Mouse (Mus musculus) stomach, embryonic 16.5 days (tissue): ENCODE results near the gene Hes5. TPM values are rescaled to one million over a fixed set of nuclear protein-coding genes. Genes with fewer than 3 reads are reported as not detected.

Source experiments
- ATAC-seq: fragments of 200-750 bp; cut with Nextera tagmentation; 2 replicates; pipeline ENCODE4 v1.8.0; 2017; ENCODE audit warnings: moderate number of reproducible peaks, moderate TSS enrichment; ENCODE audit not compliant: insufficient read depth, low FRiP score
- H3K27ac ChIP-seq: fragments of 300-500 bp; sonication (generic); 2 replicates; pipeline ENCODE4 v1.5.1; 2014; ENCODE audit warnings: low read length
- H3K27me3 ChIP-seq: fragments of 300-500 bp; sonication (generic); 2 replicates; pipeline ENCODE4 v1.6.1; 2014; ENCODE audit warnings: low read length, control low read depth, mixed read lengths; ENCODE audit not compliant: control insufficient read depth, insufficient read depth
- H3K36me3 ChIP-seq: fragments of 300-500 bp; sonication (generic); 2 replicates; pipeline ENCODE4 v1.6.1; 2014; ENCODE audit warnings: low read length; ENCODE audit not compliant: control insufficient read depth, insufficient read depth
- H3K4me1 ChIP-seq: fragments of 300-500 bp; sonication (generic); 2 replicates; pipeline ENCODE4 v1.6.1; 2014; ENCODE audit warnings: low read length, control low read depth, mixed read lengths; ENCODE audit not compliant: control insufficient read depth, insufficient read depth
- H3K4me2 ChIP-seq: fragments of 300-500 bp; sonication (generic); 2 replicates; pipeline ENCODE4 v1.6.1; 2014; ENCODE audit warnings: low read depth, low read length, mixed read lengths
- H3K4me3 ChIP-seq: fragments of 300-500 bp; sonication (generic); replicated peaks from 2 replicates; pipeline ENCODE4 v1.5.1; 2014; ENCODE audit warnings: mild to moderate bottlenecking, low read length
- H3K9ac ChIP-seq: fragments of 300-500 bp; sonication (generic); 2 replicates; pipeline ENCODE4 v1.6.1; 2014; ENCODE audit warnings: low read length
- H3K9me3 ChIP-seq: fragments of 300-500 bp; sonication (generic); replicated peaks from 2 replicates; pipeline ENCODE4 v1.6.1; 2016; ENCODE audit warnings: low read length, control low read depth; ENCODE audit not compliant: control insufficient read depth
- WGBS: fragments of 180-500 bp; shearing (Covaris S2); extraction: QIAGEN DNeasy Blood & Tissue Kit; methylation state at CpG from one replicate; pipeline ENCODE4 v1.1.7; 2014; 5-methylcytosine and 5-hydroxymethylcytosine counted together
- polyA plus RNA-seq: library from polyadenylated mRNA; unstranded; fragments of >200 nt; fragmentation: Nextera tagmentation; extraction: Ambion mirVana; gene quantifications from 2 replicates; pipeline ENCODE4 v1.2.1, GENCODE M21; 2015

Gene Hes5
- polyA plus RNA-seq, 1 experiment from 2014 or later, result 1.0 TPM

DNA sequence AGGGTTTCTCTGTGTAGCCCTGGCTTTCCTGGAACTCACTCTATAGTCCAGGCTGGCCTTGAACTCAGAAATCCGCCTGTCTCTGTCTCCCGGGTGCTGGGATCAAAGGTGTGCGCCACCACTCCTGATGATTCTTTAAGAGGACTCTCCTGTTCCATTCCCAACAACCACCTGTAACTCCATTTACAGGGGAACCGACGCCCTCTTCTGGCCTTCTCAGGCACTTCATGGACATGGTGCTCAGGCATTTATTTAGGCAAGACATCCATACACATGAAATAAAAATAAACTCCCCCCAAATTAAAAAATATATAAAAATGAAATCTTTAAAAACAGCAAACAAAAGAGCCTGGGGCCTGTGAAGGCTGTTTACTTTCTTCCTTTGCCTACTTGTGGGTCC lies 6.5 kb downstream of the Hes5 start:
- H3K9ac ChIP-seq, result no peak overlapping the region
- H3K4me3 ChIP-seq, result no peak overlapping the region
- peaks cover 23% of the 10 kb centered on the region for H3K4me1 ChIP-seq
- H3K4me2 ChIP-seq, result no peak overlapping the region
- H3K36me3 ChIP-seq, result peaks cover 21% of the 10 kb centered on the region
- peaks cover 11% of the 10 kb centered on the region for H3K27me3 ChIP-seq
- no peaks in the 10 kb centered on the region for H3K9me3 ChIP-seq
- no peak overlapping the region for H3K27ac ChIP-seq
- ATAC-seq, result no peak
- 67% methylated on average over 5 of the region's 5 CpGs for WGBS

DNA sequence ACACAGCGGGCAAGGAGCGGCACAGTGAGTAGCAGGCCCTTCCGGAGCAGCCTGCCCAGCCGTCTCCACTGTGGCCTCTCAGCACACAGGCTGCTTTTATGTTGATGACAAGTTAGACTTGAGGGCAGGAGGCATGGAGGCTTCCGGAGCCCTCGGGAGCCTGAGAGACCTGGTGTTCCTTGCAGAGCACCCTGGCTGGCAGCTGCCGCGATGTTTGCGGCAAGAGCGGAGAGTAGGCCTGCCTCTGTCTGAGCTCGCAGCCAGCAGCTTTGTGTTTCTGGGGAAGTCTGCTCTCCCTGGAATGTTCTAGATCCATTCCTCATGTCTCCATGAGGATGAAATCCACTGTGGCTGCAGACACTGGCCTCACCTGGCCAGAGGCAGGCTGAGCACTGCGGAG lies 11.8 kb downstream of the Hes5 start:
- ATAC-seq, result no peak
- H3K27me3 ChIP-seq, result no peaks in the 10 kb centered on the region
- no peaks in the 10 kb centered on the region for H3K9me3 ChIP-seq
- H3K9ac ChIP-seq, result no peak overlapping the region
- peak overlapping the region; percentile 32; the same call in 1 of the 2 replicates for H3K27ac ChIP-seq
- WGBS, result 96% methylated on average over 12 of the region's 12 CpGs
- peaks cover 44% of the 10 kb centered on the region for H3K36me3 ChIP-seq
- H3K4me2 ChIP-seq, result no peak overlapping the region
- no peaks in the 10 kb centered on the region for H3K4me1 ChIP-seq
- H3K4me3 ChIP-seq, result no peak overlapping the region

- Histone ChIP-seq H3K4me1 (no peaks in the 10 kb centered on the region), H3K4me3 (no peak overlapping the region), H3K9me3 (no peaks in the 10 kb centered on the region), H3K4me2 (no peak overlapping the region), H3K27ac (no peak overlapping the region), H3K36me3 (peaks cover 55% of the 10 kb centered on the region), H3K9ac (no peak overlapping the region), H3K27me3 (no peaks in the 10 kb centered on the region)
- no peak for ATAC-seq
- WGBS, result 87% methylated on average over 11 of the region's 11 CpGs
These were observed 13.5 kb downstream of the Hes5 start for GRCm38 (mm10) chr4:154974163-154974611.

GRCm38 (mm10) chr4:154980110-154980509 lies 19.4 kb downstream of the Hes5 start:
- ATAC-seq, result no peak
- no peak overlapping the region for H3K27ac ChIP-seq
- no peak overlapping the region for H3K9ac ChIP-seq
- WGBS, result 83% methylated on average over 4 of the region's 4 CpGs
- no peaks in the 10 kb centered on the region for H3K9me3 ChIP-seq
- peaks cover 13% of the 10 kb centered on the region for H3K36me3 ChIP-seq
- H3K4me1 ChIP-seq, result 0 out of 2 replicates have a peak, but pooled peaks cover 6% of the 10 kb centered on the region
- no peaks in the 10 kb centered on the region for H3K27me3 ChIP-seq
- H3K4me2 ChIP-seq, result no peak overlapping the region
- no peak overlapping the region for H3K4me3 ChIP-seq

DNA sequence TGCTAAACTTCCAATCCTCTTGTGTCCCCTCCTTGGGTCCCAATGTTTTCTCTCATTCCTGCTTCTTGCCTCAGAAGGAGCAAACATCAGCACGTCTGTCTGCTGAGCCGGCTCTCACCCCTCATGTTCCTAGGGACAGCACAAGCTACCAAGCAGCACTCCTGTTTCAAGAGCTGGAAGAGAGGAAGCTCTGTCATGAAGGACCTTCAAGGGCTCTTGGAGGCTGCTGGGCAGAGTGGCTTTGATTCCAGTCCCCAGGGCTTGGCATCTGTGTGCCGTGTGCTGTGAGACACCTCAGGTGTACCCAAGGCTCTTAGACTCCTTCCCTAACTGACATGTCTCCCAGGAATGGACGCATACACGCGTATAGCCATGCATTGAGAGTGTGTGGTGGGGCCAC lies 20.4 kb downstream of the Hes5 start:
- ATAC-seq, result 0 out of 2 replicates have a peak, but pooled peaks have one; percentile 1
- WGBS, result 86% methylated on average over 6 of the region's 6 CpGs

DNA sequence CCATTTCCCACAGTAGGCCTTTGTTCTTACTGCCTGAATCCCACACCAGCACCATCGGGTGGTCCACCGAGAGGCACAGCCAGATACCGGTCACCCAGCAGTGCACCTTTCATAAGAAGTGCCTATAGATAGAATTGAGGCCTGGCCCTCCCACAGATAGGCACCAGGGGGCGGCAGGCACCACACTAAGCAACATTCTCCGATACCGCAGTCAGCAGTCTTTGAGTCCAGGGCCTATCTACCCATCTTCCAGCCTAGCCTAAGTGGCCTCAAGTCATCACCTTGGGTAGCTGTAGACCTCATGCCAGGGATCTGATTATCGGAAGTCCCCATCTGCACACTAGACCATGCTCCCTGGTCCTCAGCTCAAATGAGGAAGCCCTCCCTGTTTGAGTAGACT lies 20.8 kb downstream of the Hes5 start:
- H3K9me3 ChIP-seq, result no peaks in the 10 kb centered on the region
- H3K27ac ChIP-seq, result no peak overlapping the region
- H3K4me3 ChIP-seq, result no peak overlapping the region
- 43% methylated on average over 7 of the region's 7 CpGs for WGBS
- H3K27me3 ChIP-seq, result no peaks in the 10 kb centered on the region
- no peak overlapping the region for H3K4me2 ChIP-seq
- ATAC-seq, result peak; percentile 22; the same call in 1 of the 2 replicates
- no peak overlapping the region; the same call in 1 of the 2 replicates for H3K9ac ChIP-seq
- H3K36me3 ChIP-seq, result peaks cover 11% of the 10 kb centered on the region; the same call in 1 of the 2 replicates
- 0 out of 2 replicates have a peak, but pooled peaks cover 6% of the 10 kb centered on the region for H3K4me1 ChIP-seq

More for the DNA sequence above, 20.4 kb downstream of the Hes5 start:
- Histone ChIP-seq H3K4me2 (no peak overlapping the region), H3K27ac (no peak overlapping the region), H3K9ac (no peak overlapping the region; the same call in 1 of the 2 replicates), H3K4me1 (0 out of 2 replicates have a peak, but pooled peaks cover 6% of the 10 kb centered on the region), H3K4me3 (no peak overlapping the region), H3K9me3 (no peaks in the 10 kb centered on the region), H3K27me3 (no peaks in the 10 kb centered on the region), H3K36me3 (peaks cover 11% of the 10 kb centered on the region)

DNA sequence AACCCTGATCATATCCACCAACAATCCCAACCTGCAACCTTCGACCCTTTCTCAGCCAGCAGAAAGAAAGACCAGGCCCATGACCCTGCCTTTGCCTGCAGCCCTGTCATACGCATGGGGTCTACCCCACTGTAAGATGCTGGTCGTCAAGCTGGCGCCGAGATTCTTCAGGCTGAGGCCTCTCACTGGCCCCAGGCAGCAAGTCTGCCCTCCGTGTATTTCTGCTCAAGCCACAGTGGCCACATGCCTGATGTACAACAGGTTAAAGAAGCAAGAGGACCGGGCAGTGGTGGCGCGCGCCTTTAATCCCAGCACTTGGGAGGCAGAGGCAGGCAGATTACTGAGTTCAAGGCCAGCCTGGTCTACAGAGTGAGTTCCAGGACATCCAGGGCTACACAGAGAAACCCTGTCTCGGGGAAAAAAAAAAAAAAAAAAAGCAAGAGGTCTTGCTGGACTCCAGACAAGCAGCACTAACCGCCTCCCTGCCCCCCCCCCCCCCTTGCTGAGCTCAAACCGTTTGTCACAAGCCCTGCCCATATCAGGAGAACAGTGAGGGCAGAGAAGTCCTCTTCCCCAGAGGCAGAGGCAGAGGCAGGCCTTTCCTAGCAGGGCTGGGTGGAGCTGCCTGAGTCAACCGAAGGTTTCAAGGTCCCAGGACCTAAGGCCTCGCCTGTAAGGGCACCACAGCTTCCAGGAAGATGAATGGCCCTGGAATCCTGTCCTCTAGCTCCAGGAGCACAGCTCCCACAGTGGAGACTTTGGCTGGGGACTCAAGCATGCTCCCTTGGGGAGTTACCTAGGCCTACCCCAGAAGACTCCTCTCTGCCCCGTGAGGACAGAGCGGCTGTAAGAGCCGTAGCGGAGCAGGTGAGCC lies 21.8 kb downstream of the Hes5 start:
- no peak overlapping the region for H3K27ac ChIP-seq
- 0 out of 2 replicates have a peak, but pooled peaks cover 6% of the 10 kb centered on the region for H3K4me1 ChIP-seq
- H3K9ac ChIP-seq, result no peak overlapping the region
- H3K27me3 ChIP-seq, result no peaks in the 10 kb centered on the region
- 67% methylated on average over 18 of the region's 19 CpGs for WGBS
- H3K4me2 ChIP-seq, result no peak overlapping the region
- ATAC-seq, result no peak
- H3K36me3 ChIP-seq, result peaks cover 11% of the 10 kb centered on the region; the same call in 1 of the 2 replicates
- H3K4me3 ChIP-seq, result no peak overlapping the region
- no peaks in the 10 kb centered on the region for H3K9me3 ChIP-seq

DNA sequence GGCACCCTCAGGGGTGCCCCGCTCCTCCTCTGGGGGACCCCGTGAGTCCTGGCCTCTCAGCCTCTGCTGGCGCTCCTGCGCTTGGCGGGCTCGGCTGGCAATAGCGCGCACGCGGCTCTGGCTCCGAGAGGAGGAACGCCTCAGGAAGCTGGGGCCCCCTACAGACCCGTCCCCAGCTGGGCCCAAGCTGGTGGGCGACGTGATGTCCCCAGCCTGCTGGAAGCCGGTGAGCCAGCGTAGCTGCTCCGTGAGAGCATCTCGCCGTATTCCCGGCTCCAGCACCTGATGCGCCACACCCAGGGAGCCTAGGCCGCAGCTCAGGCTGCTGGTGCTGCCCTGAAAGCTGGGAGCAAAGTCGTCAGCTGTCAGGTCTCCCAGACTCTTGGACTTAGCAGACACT lies 23.0 kb downstream of the Hes5 start:
- Histone ChIP-seq H3K4me2 (no peak overlapping the region), H3K9ac (peak overlapping the region; percentile 5; the same call in 1 of the 2 replicates), H3K27me3 (no peaks in the 10 kb centered on the region), H3K4me1 (0 out of 2 replicates have a peak, but pooled peaks cover 6% of the 10 kb centered on the region), H3K9me3 (no peaks in the 10 kb centered on the region), H3K36me3 (no peaks in the 10 kb centered on the region; the same call in 1 of the 2 replicates), H3K4me3 (no peak overlapping the region), H3K27ac (no peak overlapping the region)
- no peak for ATAC-seq
- WGBS, result 26% methylated on average over 24 of the region's 24 CpGs

DNA sequence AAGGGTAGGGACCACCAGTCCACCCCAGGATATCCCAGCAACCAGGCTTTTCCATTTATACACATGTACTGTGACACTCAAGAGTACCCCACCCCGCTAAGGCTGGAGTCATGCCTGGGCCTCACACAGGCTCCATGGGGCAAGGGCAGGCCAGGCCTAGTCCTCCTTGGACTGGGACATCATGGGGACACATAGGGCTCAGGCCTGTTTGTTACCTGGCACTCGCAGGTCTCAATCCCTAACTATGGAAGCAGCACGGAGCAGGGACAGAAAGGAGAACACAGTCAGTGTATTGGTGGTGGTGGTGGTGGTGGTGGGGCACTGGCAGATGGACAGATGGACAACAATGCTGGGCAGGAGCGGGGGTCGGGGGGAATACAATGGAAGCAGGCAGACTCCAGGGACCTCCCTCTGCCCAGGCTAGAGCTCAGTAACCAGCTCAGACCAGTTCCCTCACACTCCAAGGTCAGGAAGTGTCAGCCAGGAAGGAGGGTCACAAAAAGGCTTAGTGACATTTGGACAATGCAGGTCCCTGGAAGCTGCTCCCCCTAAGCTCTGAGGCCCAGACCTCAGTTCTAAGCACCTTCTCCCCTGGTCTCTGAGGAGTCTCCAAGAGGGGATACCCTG lies 24.5 kb downstream of the Hes5 start:
- Histone ChIP-seq H3K4me2 (no peak overlapping the region), H3K27me3 (no peaks in the 10 kb centered on the region), H3K27ac (no peak overlapping the region), H3K4me3 (no peak overlapping the region), H3K36me3 (no peaks in the 10 kb centered on the region), H3K4me1 (0 out of 2 replicates have a peak, but pooled peaks cover 6% of the 10 kb centered on the region), H3K9me3 (no peaks in the 10 kb centered on the region), H3K9ac (peak overlapping the region; percentile 47; the same call in 1 of the 2 replicates)
- no peak for ATAC-seq
- WGBS, result 85% methylated on average over 5 of the region's 5 CpGs
